Mouse (Mus musculus) heart, embryonic 15.5 days (tissue): ENCODE data around the gene Enoph1. TPM values are rescaled to one million over a fixed set of nuclear protein-coding genes. Genes with fewer than 3 reads are reported as not detected.
A peak's percentile ranks its signal among the peaks of the same experiment; 100 is the strongest.

ENCODE experiments used
- ATAC-seq: fragments of 200-750 bp; cut with Nextera tagmentation; replicated peaks from 2 replicates; pipeline ENCODE4 v1.8.0; 2017; ENCODE audit warnings: low read depth, moderate TSS enrichment; ENCODE audit not compliant: insufficient number of reproducible peaks, insufficient read depth, low FRiP score
- H3K27ac ChIP-seq: fragments of 300-500 bp; sonication (generic); 2 replicates; pipeline ENCODE4 v1.5.1; 2015; ENCODE audit warnings: mild to moderate bottlenecking, inconsistent platforms
- H3K27me3 ChIP-seq: fragments of 300-500 bp; sonication (generic); 2 replicates; pipeline ENCODE4 v1.6.1; 2015; ENCODE audit warnings: inconsistent platforms
- H3K36me3 ChIP-seq: fragments of 300-500 bp; sonication (generic); 2 replicates; pipeline ENCODE4 v1.6.1; 2015; ENCODE audit warnings: mild to moderate bottlenecking, inconsistent platforms
- H3K4me1 ChIP-seq: fragments of 300-500 bp; sonication (generic); replicated peaks from 2 replicates; pipeline ENCODE4 v1.6.1; 2015; ENCODE audit warnings: inconsistent platforms
- H3K4me2 ChIP-seq: fragments of 300-500 bp; sonication (generic); 2 replicates; pipeline ENCODE4 v1.6.1; 2015; ENCODE audit warnings: inconsistent platforms, mild to moderate bottlenecking, moderate library complexity
- H3K4me3 ChIP-seq: fragments of 300-500 bp; sonication (generic); 2 replicates; pipeline ENCODE4 v1.5.1; 2015; ENCODE audit warnings: mild to moderate bottlenecking, inconsistent platforms
- H3K9ac ChIP-seq: fragments of 300-500 bp; sonication (generic); 2 replicates; pipeline ENCODE4 v1.6.1; 2015; ENCODE audit warnings: mild to moderate bottlenecking, inconsistent platforms
- H3K9me3 ChIP-seq: fragments of 300-500 bp; sonication (generic); replicated peaks from 2 replicates; pipeline ENCODE4 v1.6.1; 2016; ENCODE audit warnings: inconsistent platforms
- WGBS: fragments of 180-500 bp; shearing (Covaris S2); methylation state at CpG from one replicate; pipeline ENCODE4 v1.1.7; 2015; ENCODE audit warnings: mixed read lengths; 5-methylcytosine and 5-hydroxymethylcytosine counted together
- polyA plus RNA-seq: library from polyadenylated mRNA; unstranded; fragments of >200 nt; fragmentation: Nextera tagmentation; extraction: Ambion mirVana; gene quantifications from 2 replicates; pipeline ENCODE4 v1.2.1, GENCODE M21; 2015

Gene Enoph1
- polyA plus RNA-seq, 1 experiment from 2014 or later = 22.7 TPM

GRCm38 (mm10) chr5:100041272-100041671 is 1.5 kb downstream of the Enoph1 start:
- no peak overlapping the region for H3K9ac ChIP-seq
- H3K27me3 ChIP-seq = no peaks in the 10 kb centered on the region
- WGBS = 73% methylated on average over 4 of the region's 4 CpGs
- ATAC-seq = no peak
- H3K36me3 ChIP-seq = 0 out of 2 replicates have a peak, but pooled peaks cover 2% of the 10 kb centered on the region
- no peaks in the 10 kb centered on the region for H3K9me3 ChIP-seq
- H3K27ac ChIP-seq = no peak overlapping the region
- H3K4me2 ChIP-seq = peak overlapping the region; percentile 83; the same call in 1 of the 2 replicates
- H3K4me3 ChIP-seq = no peak overlapping the region
- peaks cover 39% of the 10 kb centered on the region for H3K4me1 ChIP-seq

GRCm38 (mm10) chr5:100042467-100042866 is 2.7 kb downstream of the Enoph1 start:
- no peak overlapping the region for H3K4me2 ChIP-seq
- ATAC-seq = no peak
- no peak overlapping the region for H3K9ac ChIP-seq
- H3K27ac ChIP-seq = no peak overlapping the region
- H3K9me3 ChIP-seq = no peaks in the 10 kb centered on the region
- H3K4me3 ChIP-seq = no peak overlapping the region
- H3K36me3 ChIP-seq = no peaks in the 10 kb centered on the region
- peaks cover 38% of the 10 kb centered on the region for H3K4me1 ChIP-seq
- no peaks in the 10 kb centered on the region for H3K27me3 ChIP-seq
- WGBS = 91% methylated on average over 8 of the region's 8 CpGs

GRCm38 (mm10) chr5:100043361-100043760 is 3.6 kb downstream of the Enoph1 start:
- Histone ChIP-seq H3K9ac (no peak overlapping the region), H3K9me3 (no peaks in the 10 kb centered on the region), H3K4me3 (no peak overlapping the region), H3K27me3 (no peaks in the 10 kb centered on the region), H3K4me1 (peaks cover 46% of the 10 kb centered on the region), H3K36me3 (no peaks in the 10 kb centered on the region), H3K4me2 (no peak overlapping the region), H3K27ac (no peak overlapping the region)
- no peak for ATAC-seq
- WGBS = 50% methylated on average over 5 of the region's 5 CpGs

GRCm38 (mm10) chr5:100044030-100044429 is 4.2 kb downstream of the Enoph1 start:
- H3K4me2 ChIP-seq = no peak overlapping the region
- H3K36me3 ChIP-seq = no peaks in the 10 kb centered on the region
- H3K9ac ChIP-seq = no peak overlapping the region
- H3K27ac ChIP-seq = no peak overlapping the region
- peaks cover 47% of the 10 kb centered on the region for H3K4me1 ChIP-seq
- no peaks in the 10 kb centered on the region for H3K27me3 ChIP-seq
- H3K4me3 ChIP-seq = no peak overlapping the region
- WGBS = 80% methylated on average over 4 of the region's 4 CpGs
- no peak for ATAC-seq
- H3K9me3 ChIP-seq = no peaks in the 10 kb centered on the region

- H3K4me2 ChIP-seq = no peak overlapping the region
- H3K4me3 ChIP-seq = no peak overlapping the region
- H3K9ac ChIP-seq = no peak overlapping the region
- 68% methylated on average over 5 of the region's 5 CpGs for WGBS
- no peak for ATAC-seq
- peaks cover 47% of the 10 kb centered on the region for H3K4me1 ChIP-seq
- no peaks in the 10 kb centered on the region for H3K9me3 ChIP-seq
- H3K36me3 ChIP-seq = no peaks in the 10 kb centered on the region
- H3K27ac ChIP-seq = no peak overlapping the region
- no peaks in the 10 kb centered on the region for H3K27me3 ChIP-seq
Observed at GRCm38 (mm10) chr5:100044621-100045020, 4.8 kb downstream of the Enoph1 start.

GRCm38 (mm10) chr5:100046096-100046495 is 6.3 kb downstream of the Enoph1 start:
- no peak overlapping the region for H3K4me2 ChIP-seq
- no peaks in the 10 kb centered on the region for H3K36me3 ChIP-seq
- no peak overlapping the region for H3K9ac ChIP-seq
- no peak overlapping the region for H3K27ac ChIP-seq
- no peaks in the 10 kb centered on the region for H3K9me3 ChIP-seq
- H3K27me3 ChIP-seq = no peaks in the 10 kb centered on the region
- peaks cover 42% of the 10 kb centered on the region for H3K4me1 ChIP-seq
- 79% methylated on average over 3 of the region's 3 CpGs for WGBS
- H3K4me3 ChIP-seq = no peak overlapping the region
- ATAC-seq = no peak

- Histone ChIP-seq H3K27me3 (no peaks in the 10 kb centered on the region), H3K9ac (no peak overlapping the region), H3K4me1 (peaks cover 35% of the 10 kb centered on the region), H3K4me3 (no peak overlapping the region), H3K4me2 (no peak overlapping the region), H3K36me3 (no peaks in the 10 kb centered on the region), H3K27ac (no peak overlapping the region), H3K9me3 (no peaks in the 10 kb centered on the region)
- ATAC-seq = no peak
- WGBS = 55% methylated on average over 8 of the region's 8 CpGs
Observed at GRCm38 (mm10) chr5:100047143-100047640, 7.4 kb downstream of the Enoph1 start.

GRCm38 (mm10) chr5:100047871-100048270 is 8.1 kb downstream of the Enoph1 start:
- Histone ChIP-seq H3K9me3 (no peaks in the 10 kb centered on the region), H3K36me3 (no peaks in the 10 kb centered on the region), H3K4me3 (no peak overlapping the region), H3K9ac (no peak overlapping the region), H3K4me2 (no peak overlapping the region), H3K4me1 (peaks cover 38% of the 10 kb centered on the region), H3K27ac (no peak overlapping the region), H3K27me3 (no peaks in the 10 kb centered on the region)
- WGBS = 46% methylated on average over 7 of the region's 7 CpGs
- 0 out of 2 replicates have a peak, but pooled peaks have one; percentile 58 for ATAC-seq

GRCm38 (mm10) chr5:100049904-100050303 is 10.1 kb downstream of the Enoph1 start:
- Histone ChIP-seq H3K9me3 (no peaks in the 10 kb centered on the region), H3K4me3 (no peak overlapping the region), H3K27me3 (no peaks in the 10 kb centered on the region), H3K9ac (no peak overlapping the region), H3K4me2 (no peak overlapping the region), H3K27ac (no peak overlapping the region), H3K36me3 (no peaks in the 10 kb centered on the region), H3K4me1 (peaks cover 36% of the 10 kb centered on the region)
- 92% methylated on average over 3 of the region's 3 CpGs for WGBS
- ATAC-seq = no peak

- WGBS = 88% methylated on average over 7 of the region's 7 CpGs
- Histone ChIP-seq H3K4me1 (peaks cover 31% of the 10 kb centered on the region), H3K27me3 (no peaks in the 10 kb centered on the region), H3K4me3 (no peak overlapping the region), H3K27ac (no peak overlapping the region), H3K4me2 (no peak overlapping the region), H3K9me3 (no peaks in the 10 kb centered on the region), H3K9ac (no peak overlapping the region), H3K36me3 (no peaks in the 10 kb centered on the region)
- no peak for ATAC-seq
Observed at GRCm38 (mm10) chr5:100052728-100053127, 12.9 kb downstream of the Enoph1 start.

- H3K4me3 ChIP-seq = no peak overlapping the region
- H3K36me3 ChIP-seq = peaks cover 8% of the 10 kb centered on the region; the same call in 1 of the 2 replicates
- H3K27ac ChIP-seq = peak overlapping the region; percentile 24; the same call in 1 of the 2 replicates
- H3K9me3 ChIP-seq = no peaks in the 10 kb centered on the region
- peaks cover 23% of the 10 kb centered on the region for H3K4me1 ChIP-seq
- ATAC-seq = peak; percentile 71; the same call in 1 of the 2 replicates
- no peaks in the 10 kb centered on the region for H3K27me3 ChIP-seq
- no peak overlapping the region for H3K4me2 ChIP-seq
- WGBS = 58% methylated on average over 11 of the region's 11 CpGs
- no peak overlapping the region for H3K9ac ChIP-seq
Observed at GRCm38 (mm10) chr5:100054807-100055547, 15.2 kb downstream of the Enoph1 start.
